ENCODE assay signal across 15 mouse cellular contexts in genomic region chr5:115513721-115514120, GRCm38 (mm10). TPM values are rescaled to one million over a fixed set of nuclear protein-coding genes. Genes with fewer than 3 reads are reported as not detected.
A peak's percentile ranks its signal among the peaks of the same experiment; 100 is the strongest.
DNase-seq lines count a peak whose midpoint lies in the region; ATAC-seq and TF ChIP-seq lines count a peak whose summit lies in the region.
"Had no signal": no experiment of that assay in that cellular context is flagged by ENCODE, and none has a peak within 500 bp of the region (broad histone marks: within the 10 kb centered on the region; RNA-seq: fewer than 3 reads in every experiment).

No protein-coding gene starts in this region.

- peaks cover 33% of the 10 kb centered on the region for H3K4me1 ChIP-seq in heart, adult 2 months (ENCODE audit: control insufficient read depth, insufficient read depth, low read length)
- peaks cover 46% of the 10 kb centered on the region for H3K4me1 ChIP-seq in liver, adult 2 months (ENCODE audit: control insufficient read depth, insufficient read depth, low read length)
- peaks cover 59% of the 10 kb centered on the region for H3K4me1 ChIP-seq in embryonic facial prominence, embryonic 10.5 days
- H3K4me1 ChIP-seq in liver, embryonic 13.5 days (replicated peaks), result peaks cover 76% of the 10 kb centered on the region

- no peak for ATAC-seq in liver, embryonic 13.5 days (ENCODE audit: low read depth)
- ATAC-seq: hindbrain, embryonic 16.5 days had no signal

- 85% methylated on average over 16 of the region's 16 CpGs for WGBS in heart, adult 2 months
- 57% methylated on average over 16 of the region's 16 CpGs for WGBS in liver, adult 2 months
- WGBS in embryonic facial prominence, embryonic 10.5 days, result 95% methylated on average over 16 of the region's 16 CpGs
- 80% methylated on average over 16 of the region's 16 CpGs for WGBS in liver, embryonic 13.5 days (ENCODE audit: insufficient replicate concordance)

- no peaks in the 10 kb centered on the region for H3K9me3 ChIP-seq in embryonic facial prominence, embryonic 10.5 days
- no peaks in the 10 kb centered on the region for H3K9me3 ChIP-seq in liver, embryonic 13.5 days (replicated peaks)
- H3K9me3 ChIP-seq: neural tube, embryonic 13.5 days had no signal

- peak overlapping the region; percentile 93; the same call in 1 of the 2 replicates for H3K27ac ChIP-seq in heart, adult 2 months
- H3K27ac ChIP-seq in liver, adult 2 months (replicated peaks; ENCODE audit: insufficient read depth, low read depth, low read length), result peak overlapping the region; percentile 92
- peak overlapping the region; percentile 89; the same call in 1 of the 2 replicates for H3K27ac ChIP-seq in embryonic facial prominence, embryonic 10.5 days (replicated peaks)
- peak overlapping the region; percentile 85 for H3K27ac ChIP-seq in liver, embryonic 13.5 days

- peaks cover 11% of the 10 kb centered on the region for H3K79me2 ChIP-seq in heart, adult 2 months (replicated peaks; ENCODE audit: control insufficient read depth, insufficient read depth, low read length)
- H3K79me2 ChIP-seq in liver, adult 2 months (ENCODE audit: control insufficient read depth, insufficient read depth, low read length), result peaks cover 38% of the 10 kb centered on the region

- TF ChIP-seq CTCF in heart, adult 2 months (IDR thresholded peaks at IDR 0.05), result no peak
- no peak for TF ChIP-seq CTCF in liver, adult 2 months (IDR thresholded peaks at IDR 0.05; ENCODE audit: low read depth, low read length)

- DNase-seq in heart, adult 2 months, result peak in 1 of 2 experiments; percentile 52
- DNase-seq in heart, postnatal 4 days, result no peak
- peak; percentile 42 for DNase-seq in liver, adult 2 months (ENCODE audit: extremely low read depth, low read depth, low spot score)
- no peak for DNase-seq in liver
- no peak for DNase-seq in embryonic facial prominence, embryonic 10.5 days (ENCODE audit: low spot score)
- DNase-seq in liver, embryonic 13.5 days, result no peak
- no peak for DNase-seq in cerebellum, postnatal 4 days (ENCODE audit: low spot score in 2 of 2)
- DNase-seq in kidney, postnatal 4 days, result no peak
- DNase-seq: cerebellum, adult 9-11 months; thymus, postnatal 36 days had no signal

- TF ChIP-seq EP300 in heart, adult 2 months (IDR thresholded peaks at IDR 0.05; ENCODE audit: insufficient read depth, low read depth, low read length), result no peak

- intact Hi-C loops in heart, adult 2 months (cut with DNase I), result loop anchor here (2.0 kb wide), 1 partner anchor 17 kb away; no protein-coding TSS in a partner anchor

- H3K27me3 ChIP-seq in heart, adult 2 months (ENCODE audit: control insufficient read depth, insufficient read depth, low read length), result no peaks in the 10 kb centered on the region
- no peaks in the 10 kb centered on the region for H3K27me3 ChIP-seq in liver, adult 2 months (ENCODE audit: control insufficient read depth, insufficient read depth, low read length)
- no peaks in the 10 kb centered on the region for H3K27me3 ChIP-seq in embryonic facial prominence, embryonic 10.5 days (replicated peaks; ENCODE audit: low read depth, poor library complexity, severe bottlenecking)
- no peaks in the 10 kb centered on the region for H3K27me3 ChIP-seq in liver, embryonic 13.5 days
- H3K27me3 ChIP-seq: neural tube, embryonic 13.5 days had no signal

- no peak for TF ChIP-seq POLR2A in heart, adult 2 months (IDR thresholded peaks at IDR 0.05; ENCODE audit: insufficient read depth, low read depth, low read length)
- TF ChIP-seq POLR2A in liver, adult 2 months (IDR thresholded peaks at IDR 0.05; ENCODE audit: extremely low read depth, insufficient read depth, low read length), result no peak

- no peak overlapping the region for H3K4me3 ChIP-seq in heart, adult 2 months
- H3K4me3 ChIP-seq in liver, adult 2 months (ENCODE audit: insufficient read depth, low read depth, low read length), result no peak overlapping the region
- H3K4me3 ChIP-seq in embryonic facial prominence, embryonic 10.5 days, result no peak overlapping the region
- H3K4me3 ChIP-seq in liver, embryonic 13.5 days (replicated peaks), result no peak overlapping the region
- H3K4me3 ChIP-seq: neural tube, embryonic 13.5 days had no signal

- H3K9ac ChIP-seq in heart, adult 2 months (ENCODE audit: low read depth, low read length), result no peak overlapping the region
- peak overlapping the region; percentile 22 for H3K9ac ChIP-seq in liver, adult 2 months (ENCODE audit: low read depth, low read length)
- no peak overlapping the region for H3K9ac ChIP-seq in liver, embryonic 13.5 days
- H3K9ac ChIP-seq: neural tube, embryonic 13.5 days had no signal

- no peaks in the 10 kb centered on the region; the same call in 1 of the 2 replicates for H3K36me3 ChIP-seq in heart, adult 2 months (ENCODE audit: control insufficient read depth, insufficient read depth, low read length)
- no peaks in the 10 kb centered on the region for H3K36me3 ChIP-seq in liver, adult 2 months (ENCODE audit: control insufficient read depth, insufficient read depth, low read length)
- peaks cover 51% of the 10 kb centered on the region for H3K36me3 ChIP-seq in embryonic facial prominence, embryonic 10.5 days (replicated peaks)
- H3K36me3 ChIP-seq in liver, embryonic 13.5 days, result 0 out of 2 replicates have a peak, but pooled peaks cover 6% of the 10 kb centered on the region

- no peak overlapping the region for H3K4me2 ChIP-seq in liver, embryonic 13.5 days
- H3K4me2 ChIP-seq: neural tube, embryonic 13.5 days had no signal

RNA-seq across cellular contexts. Expression of gene Pxn, which starts 7.2 kb away (rescaled TPM):
- total RNA-seq in heart, adult 2 months (2021), result 10 to 100 TPM; 35.9 to 37.1 TPM
- 51.9 and 56.5 TPM in 2 replicates for polyA plus RNA-seq in heart, adult 2 months (2012; rRNA removed)
- 10 to 100 TPM; 62.9 to 66.0 TPM for total RNA-seq in heart, postnatal 4 days (2021)
- 10.5 and 15.2 TPM in 2 replicates for total RNA-seq in liver, adult 2 months (2014; rRNA removed)
- polyA plus RNA-seq in liver, adult 2 months (2012; rRNA removed), result 33.6 and 40.2 TPM in 2 replicates
- polyA plus RNA-seq in embryonic facial prominence, embryonic 10.5 days (2016; fragmentation: Nextera tagmentation; extraction: Ambion mirVana), result 50.3 and 50.6 TPM in 2 replicates
- 11.1 and 14.5 TPM in 2 replicates for polyA plus RNA-seq in liver, embryonic 13.5 days (2015; fragmentation: Nextera tagmentation; extraction: Ambion mirVana)

RNA-seq across cellular contexts. Expression of gene Sirt4, which starts 29.2 kb away (rescaled TPM):
- total RNA-seq in heart, adult 2 months (2021), result 10 to 100 TPM; 15.3 to 18.8 TPM
- 25.1 and 31.3 TPM in 2 replicates for polyA plus RNA-seq in heart, adult 2 months (2012; rRNA removed)
- total RNA-seq in heart, postnatal 4 days (2021), result 10 to 100 TPM; 10.5 to 12.7 TPM
- 11.5 and 15.0 TPM in 2 replicates for total RNA-seq in liver, adult 2 months (2014; rRNA removed)
- 26.1 and 26.6 TPM in 2 replicates for polyA plus RNA-seq in liver, adult 2 months (2012; rRNA removed)
- 14.5 and 16.0 TPM in 2 replicates for polyA plus RNA-seq in embryonic facial prominence, embryonic 10.5 days (2016; fragmentation: Nextera tagmentation; extraction: Ambion mirVana)
- polyA plus RNA-seq in liver, embryonic 13.5 days (2015; fragmentation: Nextera tagmentation; extraction: Ambion mirVana), result 5.6 and 6.1 TPM in 2 replicates

RNA-seq across cellular contexts. Expression of gene Rplp0, which starts 45.5 kb away (rescaled TPM):
- 100 to 1,000 TPM; 587 to 705 TPM for total RNA-seq in heart, adult 2 months (2021)
- polyA plus RNA-seq in heart, adult 2 months (2012; rRNA removed), result 1,240 and 1,274 TPM in 2 replicates
- 100 to 1,000 TPM; 852 to 919 TPM for total RNA-seq in heart, postnatal 4 days (2021)
- 709 and 835 TPM in 2 replicates for total RNA-seq in liver, adult 2 months (2014; rRNA removed)
- polyA plus RNA-seq in liver, adult 2 months (2012; rRNA removed), result 607 and 623 TPM in 2 replicates
- 1,413 and 1,489 TPM in 2 replicates for polyA plus RNA-seq in embryonic facial prominence, embryonic 10.5 days (2016; fragmentation: Nextera tagmentation; extraction: Ambion mirVana)
- polyA plus RNA-seq in liver, embryonic 13.5 days (2015; fragmentation: Nextera tagmentation; extraction: Ambion mirVana), result 1,664 and 1,673 TPM in 2 replicates

RNA-seq across cellular contexts. Expression of gene Pla2g1b, which starts 47.7 kb away (rescaled TPM):
- total RNA-seq in heart, adult 2 months (2021), result not detected
- not detected in 2 replicates for polyA plus RNA-seq in heart, adult 2 months (2012; rRNA removed)
- not detected for total RNA-seq in heart, postnatal 4 days (2021)
- total RNA-seq in liver, adult 2 months (2014; rRNA removed), result 0.40 and 2.7 TPM in 2 replicates
- polyA plus RNA-seq in liver, adult 2 months (2012; rRNA removed), result not detected in 2 replicates
- not detected in 2 replicates for polyA plus RNA-seq in embryonic facial prominence, embryonic 10.5 days (2016; fragmentation: Nextera tagmentation; extraction: Ambion mirVana)
- 0.35 TPM in 1 of 2 replicates, not detected in the other for polyA plus RNA-seq in liver, embryonic 13.5 days (2015; fragmentation: Nextera tagmentation; extraction: Ambion mirVana)
- total RNA-seq: gastrocnemius, postnatal 4 days; midbrain, postnatal 0 days had no signal
- polyA plus RNA-seq: frontal cortex, adult 2 months; hindbrain, embryonic 16.5 days; midbrain, postnatal 0 days had no signal

RNA-seq across cellular contexts. Expression of gene Gcn1l1, which starts 51.3 kb away (rescaled TPM):
- total RNA-seq in heart, adult 2 months (2021), result 10 to 100 TPM; 34.2 to 40.1 TPM
- 21.5 and 34.6 TPM in 2 replicates for polyA plus RNA-seq in heart, adult 2 months (2012; rRNA removed)
- 10 to 100 TPM; 52.7 to 56.7 TPM for total RNA-seq in heart, postnatal 4 days (2021)
- total RNA-seq in liver, adult 2 months (2014; rRNA removed), result 14.8 and 18.3 TPM in 2 replicates
- 23.2 and 28.8 TPM in 2 replicates for polyA plus RNA-seq in liver, adult 2 months (2012; rRNA removed)
- 65.0 and 65.1 TPM in 2 replicates for polyA plus RNA-seq in embryonic facial prominence, embryonic 10.5 days (2016; fragmentation: Nextera tagmentation; extraction: Ambion mirVana)
- polyA plus RNA-seq in liver, embryonic 13.5 days (2015; fragmentation: Nextera tagmentation; extraction: Ambion mirVana), result 18.7 and 19.3 TPM in 2 replicates
